Mouse (Mus musculus): ENCODE measurements around the gene Erap1.

- TF ChIP-seq POLR2A (IDR thresholded peaks at IDR 0.05; ENCODE audit: extremely low read depth, insufficient read depth, low read length): no peak
- no peak for TF ChIP-seq CTCF (IDR thresholded peaks at IDR 0.05; ENCODE audit: extremely low read depth, insufficient read depth, low read length)
These were observed 56.3 kb downstream of the Erap1 start for GRCm38 (mm10) chr13:74695497-74696193.
